15 mouse cellular contexts compared by ENCODE assay signal in genomic region chr3:101461046-101461445, GRCm38 (mm10).
A peak's percentile ranks its signal among the peaks of the same experiment; 100 is the strongest.
DNase-seq lines count a peak whose midpoint lies in the region; ATAC-seq and TF ChIP-seq lines count a peak whose summit lies in the region.
"Had no signal": no experiment of that assay in that cellular context is flagged by ENCODE, and none has a peak within 500 bp of the region (broad histone marks: within the 10 kb centered on the region; RNA-seq: fewer than 3 reads in every experiment).

No protein-coding gene starts in this region.

- no peak for ATAC-seq in forebrain, embryonic 15.5 days (replicated peaks)
- ATAC-seq in forebrain, postnatal 0 days: peak; percentile 2; the same call in 1 of the 2 replicates
- no peak for ATAC-seq in limb, embryonic 13.5 days (ENCODE audit: low FRiP score, low read depth)
- ATAC-seq: intestine, embryonic 16.5 days had no signal

- H3K27ac ChIP-seq in forebrain, embryonic 10.5 days: peak overlapping the region; percentile 79
- H3K27ac ChIP-seq in forebrain, embryonic 15.5 days (replicated peaks): no peak overlapping the region
- no peak overlapping the region for H3K27ac ChIP-seq in forebrain, postnatal 0 days (ENCODE audit: low read depth, low read length)
- H3K27ac ChIP-seq in limb, embryonic 13.5 days: 0 out of 2 replicates have a peak overlapping the region, but pooled peaks have one; percentile 76
- no peak overlapping the region for H3K27ac ChIP-seq in layer of hippocampus, adult 2 months
- H3K27ac ChIP-seq: liver, embryonic 15.5 days had no signal

- peaks cover 35% of the 10 kb centered on the region for H3K36me3 ChIP-seq in forebrain, embryonic 10.5 days (replicated peaks)
- H3K36me3 ChIP-seq in forebrain, embryonic 15.5 days: peaks cover 28% of the 10 kb centered on the region
- H3K36me3 ChIP-seq in forebrain, postnatal 0 days (ENCODE audit: insufficient read depth): peaks cover 19% of the 10 kb centered on the region
- peaks cover 59% of the 10 kb centered on the region for H3K36me3 ChIP-seq in limb, embryonic 13.5 days

- TF ChIP-seq CTCF in forebrain, postnatal 0 days (IDR thresholded peaks at IDR 0.05; ENCODE audit: low read depth): no peak
- no peak for TF ChIP-seq CTCF in layer of hippocampus, adult 2 months (conservative IDR thresholded peaks at IDR 0.05)

- no peak overlapping the region for H3K9ac ChIP-seq in forebrain, embryonic 15.5 days (replicated peaks)
- no peak overlapping the region for H3K9ac ChIP-seq in forebrain, postnatal 0 days
- no peak overlapping the region for H3K9ac ChIP-seq in limb, embryonic 13.5 days
- H3K9ac ChIP-seq: liver, embryonic 15.5 days had no signal

- H3K4me3 ChIP-seq in forebrain, embryonic 10.5 days: no peak overlapping the region
- no peak overlapping the region for H3K4me3 ChIP-seq in forebrain, embryonic 15.5 days
- no peak overlapping the region for H3K4me3 ChIP-seq in forebrain, postnatal 0 days (ENCODE audit: low read depth, low read length)
- H3K4me3 ChIP-seq in limb, embryonic 13.5 days: no peak overlapping the region
- no peak overlapping the region for H3K4me3 ChIP-seq in layer of hippocampus, adult 2 months
- H3K4me3 ChIP-seq: liver, embryonic 15.5 days had no signal

- DNase-seq in forebrain, embryonic 10.5 days (ENCODE audit: extremely low spot score, low spot score): no peak
- DNase-seq in brain, adult 2 months (ENCODE audit: low read depth, low spot score): peak; percentile 57
- DNase-seq in forebrain, postnatal 0 days: no peak
- DNase-seq in left cerebral cortex, adult 18-20 months (ENCODE audit: low spot score in 2 of 2): no peak
- no peak for DNase-seq in layer of hippocampus, adult 11-12 months (ENCODE audit: low spot score)
- DNase-seq in layer of hippocampus, adult 2 months (ENCODE audit: low spot score in 2 of 2): no peak
- DNase-seq: adrenal gland, adult 8-10 months; cerebellum, postnatal 36 days; layer of hippocampus, adult 9-11 months; right cerebral cortex, postnatal 14 days; thymus, postnatal 14 days had no signal

- 68% methylated on average over 7 of the region's 7 CpGs for WGBS in forebrain, embryonic 10.5 days
- WGBS in forebrain, embryonic 15.5 days: 57% methylated on average over 7 of the region's 7 CpGs
- 65% methylated on average over 7 of the region's 7 CpGs for WGBS in forebrain, postnatal 0 days
- WGBS in limb, embryonic 13.5 days: 82% methylated on average over 7 of the region's 7 CpGs

- peaks cover 41% of the 10 kb centered on the region for H3K4me1 ChIP-seq in forebrain, embryonic 10.5 days
- H3K4me1 ChIP-seq in forebrain, embryonic 15.5 days: peaks cover 10% of the 10 kb centered on the region
- H3K4me1 ChIP-seq in forebrain, postnatal 0 days (ENCODE audit: insufficient read depth): no peaks in the 10 kb centered on the region
- H3K4me1 ChIP-seq in limb, embryonic 13.5 days: peaks cover 7% of the 10 kb centered on the region

- H3K27me3 ChIP-seq in forebrain, embryonic 10.5 days (ENCODE audit: poor library complexity, severe bottlenecking): no peaks in the 10 kb centered on the region
- H3K27me3 ChIP-seq in forebrain, embryonic 15.5 days: no peaks in the 10 kb centered on the region
- no peaks in the 10 kb centered on the region for H3K27me3 ChIP-seq in forebrain, postnatal 0 days (ENCODE audit: insufficient read depth, low read length)
- no peaks in the 10 kb centered on the region for H3K27me3 ChIP-seq in limb, embryonic 13.5 days
- H3K27me3 ChIP-seq: liver, embryonic 15.5 days had no signal

- no peak overlapping the region for H3K4me2 ChIP-seq in forebrain, embryonic 15.5 days (replicated peaks)
- no peak overlapping the region for H3K4me2 ChIP-seq in forebrain, postnatal 0 days (ENCODE audit: low read depth)
- no peak overlapping the region for H3K4me2 ChIP-seq in limb, embryonic 13.5 days (replicated peaks)
- H3K4me2 ChIP-seq: liver, embryonic 15.5 days had no signal

- peaks cover 13% of the 10 kb centered on the region for H3K9me3 ChIP-seq in forebrain, embryonic 10.5 days
- H3K9me3 ChIP-seq in forebrain, embryonic 15.5 days: no peaks in the 10 kb centered on the region
- peaks cover 3% of the 10 kb centered on the region; the same call in 1 of the 2 replicates for H3K9me3 ChIP-seq in forebrain, postnatal 0 days (ENCODE audit: low read length)
- peaks cover 14% of the 10 kb centered on the region for H3K9me3 ChIP-seq in limb, embryonic 13.5 days
- H3K9me3 ChIP-seq: liver, embryonic 15.5 days had no signal

Comparison
In these comparisons a context has a peak if more than half of its experiments do, and no peak if none do; other contexts are left out.
1. H3K27ac ChIP-seq: peak in forebrain, embryonic 10.5 days (single experiment) and limb, embryonic 13.5 days (single experiment); none in forebrain, embryonic 15.5 days (single experiment), forebrain, postnatal 0 days (single experiment) and layer of hippocampus, adult 2 months (single experiment).